Mouse (Mus musculus) liver, embryonic 14.5 days (tissue): ENCODE data around the gene Neurl1b.

Experiments
- CTCF ChIP-seq: IDR thresholded peaks from 2 replicates; pipeline ENCODE4 v1.5.1; 2016; ENCODE audit warnings: antibody characterized with exemption, low read depth, control low read depth
- EP300 ChIP-seq: IDR thresholded peaks from 2 replicates; pipeline ENCODE4 v1.6.1; 2016; ENCODE audit warnings: antibody characterized with exemption, low read depth

GRCm38 (mm10) chr17:26385252-26386130 is 29.1 kb upstream of the Neurl1b start:
- TF ChIP-seq CTCF (no peak), EP300 (no peak)
